Mouse (Mus musculus) ovary, postnatal 14 days (tissue): Measurements from ENCODE around the gene Itgb5.

ENCODE experiments used
- DNase-seq: peaks from one replicate; pipeline ENCODE4 v3.0.0; 2022; ENCODE audit warnings: low spot score

Itgb5 gene

DNA sequence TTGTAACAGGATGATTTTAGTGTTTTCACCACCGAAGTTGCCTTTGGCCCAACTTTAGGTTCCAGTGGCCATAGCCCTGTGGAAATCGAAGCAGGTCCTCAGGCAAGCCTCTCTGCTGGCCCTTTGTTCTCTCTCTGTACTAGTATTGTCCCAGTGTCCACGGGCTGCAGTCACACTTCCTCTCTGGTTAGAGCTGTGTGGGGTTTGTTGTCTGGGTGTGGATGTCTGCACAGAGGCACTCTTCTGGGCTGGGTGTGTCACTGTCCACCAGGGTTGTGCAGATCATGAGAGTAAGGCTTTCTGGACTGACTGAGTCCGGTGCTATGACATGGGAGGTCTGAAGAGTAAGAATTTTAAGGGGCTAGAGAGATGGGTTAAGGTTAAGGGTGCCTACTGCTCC is 85.5 kb downstream of the Itgb5 start:
- DNase-seq: no peak

DNA sequence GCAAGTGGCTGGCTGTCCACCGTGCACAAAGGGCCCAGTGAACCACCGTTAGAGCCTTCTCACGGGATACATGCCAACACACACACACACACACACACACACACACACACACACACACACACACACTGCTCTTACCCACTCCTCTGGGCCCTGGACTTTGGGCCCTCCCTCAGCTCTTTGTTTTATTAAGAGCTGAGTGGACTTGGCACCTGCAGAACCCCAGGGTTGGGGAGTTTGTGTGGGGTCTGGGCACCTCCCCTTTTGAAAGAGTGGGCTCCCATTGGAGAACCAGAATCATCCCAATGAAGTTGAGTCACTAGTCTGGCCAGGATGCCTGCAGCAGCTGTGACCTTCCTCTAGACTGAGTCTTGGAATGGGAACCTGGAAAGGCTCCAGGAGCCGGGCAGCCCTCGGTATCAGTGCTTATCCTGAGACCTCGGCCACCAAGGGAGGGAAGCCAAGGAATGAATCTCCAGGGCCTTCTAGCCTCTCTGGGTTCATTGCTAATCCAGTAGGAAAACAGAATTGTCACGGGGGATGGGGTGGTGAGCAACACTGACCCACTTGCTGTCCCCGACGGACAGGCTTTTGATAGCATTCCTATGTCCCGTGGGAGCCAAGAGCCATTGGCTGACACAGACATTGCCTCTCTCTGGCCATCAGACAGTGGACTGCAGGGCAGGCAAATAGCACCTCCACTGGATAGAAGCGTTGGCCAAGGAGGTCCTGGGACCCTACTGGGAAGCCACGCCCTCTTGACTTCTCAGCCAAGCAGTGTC is 87.2 kb downstream of the Itgb5 start:
- peak; percentile 71 for DNase-seq

- no peak for DNase-seq
Observed at GRCm38 (mm10) chr16:33917390-33917789, 87.9 kb downstream of the Itgb5 start.

DNA sequence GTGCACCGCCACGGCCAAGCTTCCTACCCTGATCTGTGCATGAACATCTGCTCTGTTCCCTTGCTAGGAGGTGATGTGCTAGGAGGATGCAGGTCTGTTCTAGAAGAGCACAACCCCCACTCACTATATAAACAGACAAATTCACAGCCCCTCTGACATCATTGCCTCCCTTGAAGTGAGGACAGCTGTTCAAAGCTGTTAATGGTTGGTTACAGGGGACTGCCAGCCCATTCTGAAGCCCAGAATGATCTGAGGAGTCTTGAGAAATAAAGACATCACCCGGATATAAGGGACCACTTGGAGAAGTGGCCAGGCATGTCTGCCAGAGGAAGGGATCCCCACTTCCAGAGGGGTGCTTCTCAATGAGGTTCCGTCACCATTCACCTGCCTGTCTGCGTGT is 88.5 kb downstream of the Itgb5 start:
- DNase-seq: no peak

- no peak for DNase-seq
Observed at GRCm38 (mm10) chr16:33921514-33921913, 92.0 kb downstream of the Itgb5 start.

GRCm38 (mm10) chr16:33922111-33923000 is 92.9 kb downstream of the Itgb5 start:
- DNase-seq: no peak

- no peak for DNase-seq
Observed at GRCm38 (mm10) chr16:33923001-33923316, 93.5 kb downstream of the Itgb5 start.

- DNase-seq: no peak
Observed at GRCm38 (mm10) chr16:33923758-33924157, 94.3 kb downstream of the Itgb5 start.

DNA sequence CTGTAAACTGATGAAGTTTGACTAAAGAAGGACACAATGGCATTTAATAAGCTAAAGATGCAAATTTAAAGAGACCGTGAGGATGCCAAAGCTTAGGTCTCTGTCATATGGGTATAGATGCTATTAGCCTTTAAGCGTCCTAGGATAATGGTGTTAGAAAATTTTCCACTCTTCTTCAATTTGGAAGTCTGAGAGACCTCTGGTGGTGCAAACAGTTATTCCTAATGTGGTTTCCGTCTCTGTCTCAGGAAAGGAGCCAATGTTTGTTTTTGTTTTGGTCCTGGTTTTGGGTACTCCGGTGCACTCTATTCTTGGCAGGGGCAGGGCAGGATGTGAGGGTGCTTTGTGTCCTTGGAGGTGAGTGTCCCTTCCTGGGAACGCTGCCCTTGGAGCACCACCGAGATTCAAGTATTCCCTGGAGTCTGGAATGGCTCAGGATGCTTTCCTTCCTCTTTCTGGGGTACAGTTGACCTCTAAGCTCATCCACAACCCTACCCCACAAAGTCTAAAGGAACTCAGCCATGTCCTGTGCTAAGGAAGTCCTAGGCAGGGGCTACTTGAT is 97.9 kb downstream of the Itgb5 start:
- DNase-seq: no peak

DNA sequence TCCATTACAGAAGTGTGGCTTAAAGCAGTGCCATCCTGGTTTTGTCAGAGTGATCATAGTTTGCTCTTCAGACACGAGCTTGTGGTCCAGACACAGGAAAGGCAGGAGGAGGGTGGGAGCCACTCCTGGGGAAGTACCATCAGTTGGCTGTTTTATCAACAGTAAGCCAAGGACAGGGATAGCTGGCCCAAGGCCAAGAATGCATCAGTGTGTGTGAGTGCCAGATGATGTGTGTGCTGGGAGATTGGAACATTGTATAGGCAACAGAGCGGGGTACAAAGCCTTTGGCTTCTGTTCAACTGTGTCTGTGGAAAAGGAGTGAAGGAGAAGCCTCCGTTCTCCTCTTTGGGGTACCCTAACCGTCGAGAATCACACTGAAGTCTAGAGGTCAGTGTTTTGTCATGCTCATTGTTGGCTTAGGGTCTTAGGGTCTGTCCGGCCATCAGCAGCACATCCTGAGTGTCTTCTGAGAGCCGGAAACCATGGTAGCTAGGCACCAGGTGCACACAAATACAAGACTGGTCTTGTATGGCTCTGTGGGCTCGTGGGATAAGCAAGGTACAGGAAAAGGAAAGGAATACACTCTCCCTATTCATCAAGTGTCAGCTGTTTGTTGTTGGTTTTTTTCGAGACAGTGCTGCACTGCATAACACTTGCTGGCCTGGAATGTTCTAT is 99.5 kb downstream of the Itgb5 start:
- DNase-seq: no peak

GRCm38 (mm10) chr16:33930785-33931184 is 101.3 kb downstream of the Itgb5 start:
- no peak for DNase-seq

GRCm38 (mm10) chr16:33931682-33932081 is 102.2 kb downstream of the Itgb5 start:
- no peak for DNase-seq

DNA sequence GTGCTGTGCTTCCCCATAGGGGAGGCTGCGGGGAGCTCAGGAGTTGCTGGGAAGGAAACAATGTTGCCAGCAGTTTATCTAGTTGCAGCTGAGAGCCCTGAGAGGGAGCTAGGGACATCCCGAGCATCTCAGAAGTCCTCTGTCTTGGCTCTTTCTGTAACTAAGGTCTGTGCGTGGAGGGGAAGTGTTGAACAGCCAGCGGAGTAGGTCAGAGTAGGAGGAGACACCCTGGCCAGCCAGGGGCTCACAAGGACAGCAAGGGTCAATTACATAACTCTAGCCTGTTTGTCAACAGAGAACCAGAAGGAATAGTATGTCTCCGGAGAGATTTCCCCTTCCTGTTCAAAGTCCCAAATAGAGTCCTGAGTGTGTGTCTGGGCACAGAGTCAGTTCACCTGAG is 102.7 kb downstream of the Itgb5 start:
- DNase-seq: no peak

DNA sequence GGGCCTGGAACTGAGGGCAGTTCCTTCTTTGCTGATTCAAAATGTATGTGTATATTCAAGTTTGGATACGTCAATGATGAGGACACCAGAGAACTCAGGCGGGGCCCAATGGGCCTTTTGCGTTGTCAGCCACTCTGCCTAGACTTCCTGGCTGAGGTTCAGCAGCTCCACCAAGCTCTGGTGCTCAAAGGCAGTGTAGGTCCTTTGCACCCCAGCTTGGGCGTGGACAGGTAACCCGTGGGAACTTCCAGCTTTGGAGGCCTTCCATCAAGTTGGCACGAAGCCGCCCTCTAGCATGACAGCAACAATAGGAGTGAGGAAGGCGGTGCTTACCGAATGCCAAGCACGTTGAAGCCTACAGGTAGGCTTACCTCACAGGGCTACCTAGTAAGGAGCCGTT is 103.9 kb downstream of the Itgb5 start:
- DNase-seq: no peak

DNA sequence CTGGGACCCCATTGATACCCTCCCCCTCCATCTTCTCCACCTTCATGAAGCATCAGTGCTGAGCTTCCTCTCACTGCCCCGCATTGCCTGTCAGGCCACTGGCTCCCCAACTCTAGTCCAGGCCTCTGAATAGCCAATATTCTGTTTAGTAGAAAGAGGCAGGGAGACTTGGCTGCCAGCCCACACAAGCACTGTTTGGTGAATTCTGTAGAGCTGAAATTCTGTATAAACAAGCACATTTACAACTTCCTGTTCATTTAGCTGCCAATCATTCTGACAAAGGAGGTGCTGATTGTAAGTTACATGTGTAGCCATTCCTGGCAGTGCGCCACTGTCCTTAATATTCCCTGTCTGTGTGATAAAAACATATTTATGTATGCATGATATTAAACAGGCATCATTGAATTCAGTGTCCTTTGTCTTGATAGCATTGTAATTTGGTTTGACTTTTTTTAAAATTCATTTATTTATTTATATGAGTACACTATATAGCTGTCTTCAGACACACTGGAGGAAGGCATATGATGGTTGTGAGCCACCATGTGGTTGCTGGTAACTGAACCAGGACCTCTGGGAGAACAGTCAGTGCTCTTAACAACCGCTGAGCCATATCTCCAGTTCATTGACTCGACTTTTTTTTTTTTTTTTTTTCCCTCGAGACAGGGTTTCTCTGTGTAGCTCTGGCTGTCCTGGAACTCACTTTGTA is 105.4 kb downstream of the Itgb5 start:
- no peak for DNase-seq

- DNase-seq: no peak
Observed at GRCm38 (mm10) chr16:33935407-33935785, 105.9 kb downstream of the Itgb5 start.

- DNase-seq: no peak
Observed at GRCm38 (mm10) chr16:33936885-33937284, 107.4 kb downstream of the Itgb5 start.

- no peak for DNase-seq
Observed at GRCm38 (mm10) chr16:33937567-33937966, 108.1 kb downstream of the Itgb5 start.

DNA sequence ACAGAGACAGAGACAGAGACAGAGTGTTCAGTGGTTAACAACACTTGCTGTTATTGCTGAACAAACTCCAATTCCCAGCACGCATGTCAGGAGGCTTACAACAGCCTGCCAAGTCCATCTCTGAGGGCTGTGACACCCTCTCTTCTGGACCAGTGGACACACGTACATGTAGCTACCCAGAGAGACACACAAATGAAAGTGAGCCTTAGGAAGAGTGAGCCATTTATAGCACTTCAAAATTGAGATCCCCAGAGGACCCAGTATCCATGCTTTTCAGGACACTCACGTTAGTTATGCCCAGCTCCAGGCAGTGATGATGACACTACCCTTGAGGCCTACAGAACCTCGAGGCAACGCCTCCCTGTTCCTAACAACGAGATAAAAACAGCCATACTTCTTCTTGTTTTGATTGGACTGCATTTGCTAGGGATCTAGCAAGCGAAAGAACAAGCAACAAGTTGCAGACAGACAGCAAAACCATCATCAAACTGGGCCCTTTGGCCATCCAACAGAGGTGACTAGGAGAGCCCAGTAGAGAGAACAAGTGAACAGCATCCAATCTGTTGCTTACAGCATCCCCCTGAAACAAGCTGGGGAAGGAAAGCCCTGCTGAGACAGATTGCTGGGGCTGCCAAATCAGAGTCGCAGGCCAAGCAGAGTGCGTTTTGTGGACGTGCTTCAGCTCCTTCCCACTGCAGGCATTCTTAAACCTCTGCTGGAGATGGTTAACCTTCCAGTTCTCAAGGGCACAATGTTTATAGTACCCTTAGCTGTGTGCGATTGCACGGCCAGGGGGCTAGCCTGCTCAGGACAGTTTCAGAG is 109.1 kb downstream of the Itgb5 start:
- no peak for DNase-seq

DNA sequence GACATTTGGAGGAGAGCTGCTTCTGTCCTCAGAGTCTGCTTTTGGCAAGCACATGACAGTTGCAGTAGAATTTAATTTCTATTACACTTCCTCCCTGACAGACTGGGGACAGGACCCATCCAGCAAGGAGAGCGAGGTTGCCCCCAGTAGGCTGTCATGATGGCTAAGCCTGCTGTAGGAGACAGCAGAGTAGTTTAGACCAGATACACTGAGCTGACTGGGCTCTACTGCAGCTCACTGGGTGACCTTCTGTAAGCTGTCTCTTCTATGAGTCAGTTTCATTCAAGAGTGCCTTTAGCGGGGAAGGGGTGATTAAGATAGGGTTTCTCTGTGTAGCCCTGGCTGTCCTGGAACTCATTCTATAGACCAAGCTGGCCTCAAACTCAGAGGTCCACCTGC is 109.7 kb downstream of the Itgb5 start:
- DNase-seq: no peak

GRCm38 (mm10) chr16:33939636-33940035 is 110.2 kb downstream of the Itgb5 start:
- no peak for DNase-seq
